Mouse (Mus musculus): Measurements from ENCODE around the gene Cacnb4.

Gene Cacnb4

DNA sequence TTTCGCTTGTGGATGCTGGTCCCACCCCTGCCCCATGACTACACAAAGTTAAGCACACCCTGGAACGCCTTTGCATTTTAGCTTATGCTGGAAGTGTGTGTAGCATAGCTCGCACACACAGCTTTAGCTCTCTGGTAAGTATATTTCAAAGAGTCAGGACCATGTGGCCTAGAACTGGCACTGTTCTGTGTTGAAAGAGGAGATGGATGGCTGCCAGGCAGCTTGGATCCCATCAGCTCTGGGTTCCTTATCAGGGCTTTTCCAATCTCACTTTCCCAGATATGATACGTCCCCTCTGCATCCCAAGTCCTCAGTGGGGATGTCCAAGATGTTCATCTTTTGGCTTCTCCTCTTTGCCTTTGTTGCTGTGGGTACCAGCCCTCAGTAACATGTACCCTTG, 157.9 kb downstream of the Cacnb4 start:
- DNase-seq (ENCODE audit: low spot score), result no peak

GRCm38 (mm10) chr2:52516534-52516933, 160.1 kb downstream of the Cacnb4 start:
- no peak for DNase-seq (ENCODE audit: low spot score)

- DNase-seq (ENCODE audit: low spot score), result no peak
Measured at GRCm38 (mm10) chr2:52512865-52513388, 163.7 kb downstream of the Cacnb4 start.

GRCm38 (mm10) chr2:52512206-52512605, 164.4 kb downstream of the Cacnb4 start:
- DNase-seq (ENCODE audit: low spot score), result no peak

DNA sequence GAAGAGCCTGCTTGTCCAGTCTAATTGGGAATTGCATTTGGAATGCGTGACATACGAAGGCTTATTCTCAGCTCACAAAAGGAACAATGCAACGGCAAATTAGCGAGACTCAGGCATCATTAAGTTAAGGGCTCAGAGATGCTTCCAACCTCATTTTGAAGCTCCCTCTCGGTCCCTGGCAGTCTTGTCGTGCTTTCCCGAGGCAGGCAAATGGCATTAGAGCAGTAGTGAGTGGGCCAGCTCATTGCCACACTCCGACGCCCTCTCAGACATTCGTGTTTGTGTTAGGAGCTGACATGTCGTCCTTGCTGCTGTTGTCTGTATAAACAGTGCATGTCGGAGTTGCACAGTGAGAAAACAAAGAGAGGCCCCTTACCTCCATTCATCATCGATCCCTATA, 164.8 kb downstream of the Cacnb4 start:
- DNase-seq (ENCODE audit: low spot score), result no peak

DNA sequence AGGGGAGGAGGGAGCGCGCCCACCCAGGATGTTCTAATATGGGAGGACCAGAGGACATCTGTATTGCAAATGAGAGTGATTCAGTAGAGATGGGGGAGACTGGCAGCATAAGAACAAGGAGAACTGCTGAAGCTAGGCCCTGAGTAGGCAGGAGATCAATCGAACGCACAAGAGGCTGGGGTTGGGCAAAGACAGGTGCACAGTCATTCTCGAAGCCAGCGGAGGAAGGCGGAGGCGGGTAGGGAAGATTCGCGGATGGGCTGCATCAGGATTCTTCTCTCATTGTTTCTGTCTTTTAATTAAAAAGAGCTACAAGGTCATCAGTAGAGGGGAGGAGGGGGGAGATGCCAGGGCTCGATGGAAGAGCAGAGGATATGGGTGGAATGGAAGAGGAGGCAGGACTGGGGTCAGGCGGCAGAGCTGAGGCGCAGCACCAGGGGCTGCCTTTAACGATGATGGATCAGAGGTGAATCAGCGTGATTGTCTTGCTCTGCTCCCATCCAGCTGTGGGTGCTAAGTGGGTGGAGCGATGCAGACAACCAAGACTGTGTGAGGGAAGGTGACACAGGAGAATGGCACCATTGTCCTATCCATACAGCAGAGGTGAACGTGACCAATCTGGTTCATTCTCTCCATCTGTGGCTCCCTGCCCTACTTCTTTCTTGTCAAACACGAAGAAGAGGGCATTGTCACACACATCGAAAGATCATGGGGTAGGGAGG, 166.7 kb downstream of the Cacnb4 start:
- no peak for DNase-seq (ENCODE audit: low spot score)

DNA sequence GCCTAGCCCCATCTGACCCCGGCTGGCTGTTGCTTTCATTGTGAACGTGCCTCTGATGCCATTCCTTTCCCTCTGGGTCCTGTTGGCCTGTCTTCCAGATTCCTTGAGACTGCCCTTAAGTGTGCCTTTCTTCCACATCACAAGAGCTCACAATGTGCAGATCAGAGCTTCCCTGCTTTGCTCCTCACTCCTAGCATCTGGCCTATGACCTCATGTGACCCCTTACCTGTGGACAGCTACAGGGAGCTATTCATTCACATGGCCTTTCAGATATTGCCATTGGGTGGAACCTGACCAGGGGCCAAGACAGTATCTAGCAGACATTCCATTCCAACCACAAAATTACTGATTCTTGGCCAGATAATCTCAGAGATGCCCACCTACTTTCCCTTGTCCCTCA, 171.5 kb downstream of the Cacnb4 start:
- DNase-seq (ENCODE audit: low spot score), result no peak

- no peak for DNase-seq (ENCODE audit: low spot score)
Measured at GRCm38 (mm10) chr2:52504762-52505161, 171.9 kb downstream of the Cacnb4 start.

DNA sequence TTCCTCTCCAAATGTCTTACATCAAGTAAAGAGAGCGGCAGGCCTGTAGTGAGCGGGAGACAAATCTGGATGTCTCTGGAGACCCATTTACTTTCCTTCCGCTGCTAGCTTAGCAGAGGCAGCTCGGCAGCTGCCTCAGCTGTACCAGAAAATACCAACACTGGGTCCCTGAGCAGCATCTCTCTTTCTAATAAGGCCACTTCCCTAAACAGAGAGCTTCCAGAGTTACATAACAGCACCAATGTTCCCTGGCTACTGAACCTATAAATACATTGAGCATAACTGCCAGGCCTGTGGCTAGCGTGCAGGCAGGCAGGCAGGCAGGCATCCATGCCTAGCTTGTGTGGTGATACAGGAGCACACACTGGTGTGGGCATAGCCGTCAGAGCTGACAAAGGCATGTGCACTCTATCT, 176.8 kb downstream of the Cacnb4 start:
- DNase-seq (ENCODE audit: low spot score), result no peak

DNA sequence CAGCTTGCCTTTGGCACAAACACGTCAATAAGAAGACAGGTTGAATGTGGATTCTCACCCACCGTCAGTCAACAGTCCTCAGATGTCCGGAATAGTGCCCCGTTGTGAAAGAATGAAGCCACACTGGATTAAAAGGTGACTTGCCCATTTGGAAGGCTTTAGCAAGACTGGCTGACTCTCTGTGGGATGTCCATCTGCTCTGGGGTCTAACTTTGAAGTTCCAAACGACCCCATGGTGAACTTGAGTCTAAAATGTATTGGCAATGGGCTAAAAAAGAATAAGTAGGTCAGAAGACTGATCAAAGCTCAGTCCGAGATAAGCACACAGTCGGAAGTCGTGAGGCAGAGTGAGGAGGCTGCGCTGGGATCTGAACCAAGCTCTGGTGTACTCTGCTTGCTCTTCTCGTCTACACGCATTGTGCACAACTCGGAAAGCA, 177.5 kb downstream of the Cacnb4 start:
- no peak for DNase-seq (ENCODE audit: low spot score)

- no peak for DNase-seq (ENCODE audit: low spot score)
Measured at GRCm38 (mm10) chr2:52495097-52495694, 181.4 kb downstream of the Cacnb4 start.

- no peak for DNase-seq (ENCODE audit: low spot score)
Measured at GRCm38 (mm10) chr2:52494274-52494673, 182.4 kb downstream of the Cacnb4 start.

DNA sequence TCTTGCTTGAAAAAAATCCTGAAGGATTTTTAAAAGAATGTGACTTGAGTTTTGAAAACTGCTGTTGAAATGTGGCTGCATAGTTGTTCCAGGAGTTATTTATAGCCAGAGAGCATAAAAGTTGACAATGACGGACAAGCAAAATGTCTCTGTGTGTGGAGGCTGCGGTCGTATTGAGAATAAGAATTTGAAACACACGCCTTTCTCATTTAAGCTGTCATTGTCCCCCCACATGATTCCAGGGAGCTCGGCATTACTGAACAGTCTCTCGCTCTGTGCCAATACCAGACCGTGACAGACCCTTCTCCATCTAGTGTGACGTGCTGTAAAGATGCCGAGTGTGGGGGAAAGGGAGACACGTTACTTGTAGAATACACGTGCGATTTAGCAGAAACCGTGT, 183.8 kb downstream of the Cacnb4 start:
- DNase-seq (ENCODE audit: low spot score), result no peak

DNA sequence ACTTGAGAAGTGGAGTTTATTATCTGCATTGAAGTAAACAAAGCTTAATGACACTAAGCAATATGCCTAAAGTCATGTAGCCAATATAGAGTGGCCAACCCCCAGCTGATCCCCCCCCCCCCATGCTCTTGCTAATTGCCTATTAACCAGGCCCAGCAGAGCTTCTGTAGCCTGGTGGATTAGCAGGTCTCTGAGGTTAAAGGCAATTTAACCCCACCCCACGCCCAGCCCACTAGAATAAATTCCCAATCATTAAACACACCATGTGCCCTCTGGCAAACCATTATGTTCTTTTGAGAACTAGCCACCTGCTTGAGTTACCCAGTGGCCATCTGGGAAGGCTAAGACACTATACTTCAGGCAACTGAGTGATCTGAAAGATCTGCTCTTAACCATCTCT, 186.8 kb downstream of the Cacnb4 start:
- no peak for DNase-seq (ENCODE audit: low spot score)

DNA sequence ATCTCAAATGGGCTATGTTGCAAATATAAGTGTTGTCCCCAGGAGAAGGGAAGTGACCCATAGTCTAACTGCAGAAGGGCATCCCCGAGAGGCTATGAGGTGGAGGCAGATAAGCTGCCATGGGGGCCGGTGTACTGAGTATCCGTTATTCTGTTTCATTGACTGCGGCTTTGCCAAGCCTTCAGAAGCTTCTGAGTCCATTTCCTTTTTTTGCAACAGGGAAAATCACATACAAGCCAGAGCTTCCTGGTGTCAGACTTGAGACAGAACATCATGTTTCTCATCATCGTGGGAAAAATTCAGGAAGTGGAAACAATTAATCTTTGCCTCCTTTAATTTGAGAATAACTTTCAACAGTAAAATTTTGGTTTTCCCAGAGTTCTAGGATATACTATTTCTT, 193.1 kb downstream of the Cacnb4 start:
- no peak for DNase-seq (ENCODE audit: low spot score)

DNA sequence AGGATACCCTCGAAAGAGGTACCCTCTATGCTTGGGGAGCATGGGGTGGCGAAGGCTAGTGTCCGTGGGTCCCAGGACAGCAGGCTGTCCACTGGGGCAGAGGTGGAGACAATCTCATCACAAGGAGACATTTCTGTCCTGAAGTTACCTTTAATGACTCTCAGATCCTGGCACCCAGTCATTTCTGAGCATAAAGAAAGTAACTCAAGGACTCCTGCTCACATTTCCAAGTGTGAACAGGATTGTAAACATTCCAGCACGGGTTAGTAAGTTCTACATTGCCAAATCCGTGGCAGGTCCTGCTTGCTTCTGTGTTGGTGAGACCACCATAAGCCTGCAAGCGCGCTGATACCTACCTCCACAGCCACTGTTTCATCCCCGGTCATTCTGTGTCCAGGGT, 196.2 kb downstream of the Cacnb4 start:
- DNase-seq (ENCODE audit: low spot score), result no peak

DNA sequence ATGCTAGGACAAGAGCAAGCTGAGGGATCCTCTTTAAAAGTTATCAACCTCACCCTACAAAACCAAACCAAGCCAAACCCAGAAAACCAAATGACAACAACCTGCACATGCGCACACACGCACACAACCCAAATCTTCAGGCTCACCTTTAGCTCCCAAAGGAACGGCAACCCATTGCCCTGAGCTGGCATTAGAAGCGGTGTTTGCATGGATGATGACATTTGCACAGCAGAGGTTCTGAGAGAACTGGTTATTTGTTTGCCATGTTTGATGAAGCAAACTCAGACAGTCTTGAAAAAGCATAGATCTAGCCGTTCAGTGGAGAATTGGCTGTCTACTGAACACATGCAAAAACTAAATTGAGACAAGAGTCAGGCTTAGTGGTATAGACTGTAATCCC, 198.1 kb downstream of the Cacnb4 start:
- DNase-seq (ENCODE audit: low spot score), result no peak

GRCm38 (mm10) chr2:52477550-52477907, 199.1 kb downstream of the Cacnb4 start:
- no peak for DNase-seq (ENCODE audit: low spot score)

- no peak for DNase-seq (ENCODE audit: low spot score)
Measured at GRCm38 (mm10) chr2:52476801-52477549, 199.7 kb downstream of the Cacnb4 start.

- no peak for DNase-seq (ENCODE audit: low spot score)
Measured at GRCm38 (mm10) chr2:52475854-52476253, 200.8 kb downstream of the Cacnb4 start.

DNA sequence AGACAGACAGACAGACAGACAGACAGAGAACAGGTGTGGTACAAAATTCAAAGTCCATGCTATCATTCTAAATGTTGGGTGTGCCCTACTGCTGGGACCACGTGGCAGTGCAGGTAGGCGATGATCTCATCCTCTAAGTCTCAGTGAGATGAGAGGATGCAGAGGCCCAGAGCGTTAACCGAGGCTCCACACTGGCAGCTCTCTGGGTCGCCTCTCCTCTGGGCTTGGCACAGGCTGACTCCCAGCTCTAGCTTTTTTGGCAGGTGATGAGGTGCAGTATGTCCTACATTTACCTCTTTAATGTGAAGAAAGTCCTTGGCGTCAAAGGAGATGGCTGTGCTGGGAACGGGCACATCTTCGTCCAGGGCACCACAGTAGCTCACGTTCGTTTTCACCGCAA, 202.1 kb downstream of the Cacnb4 start:
- no peak for DNase-seq (ENCODE audit: low spot score)

DNA sequence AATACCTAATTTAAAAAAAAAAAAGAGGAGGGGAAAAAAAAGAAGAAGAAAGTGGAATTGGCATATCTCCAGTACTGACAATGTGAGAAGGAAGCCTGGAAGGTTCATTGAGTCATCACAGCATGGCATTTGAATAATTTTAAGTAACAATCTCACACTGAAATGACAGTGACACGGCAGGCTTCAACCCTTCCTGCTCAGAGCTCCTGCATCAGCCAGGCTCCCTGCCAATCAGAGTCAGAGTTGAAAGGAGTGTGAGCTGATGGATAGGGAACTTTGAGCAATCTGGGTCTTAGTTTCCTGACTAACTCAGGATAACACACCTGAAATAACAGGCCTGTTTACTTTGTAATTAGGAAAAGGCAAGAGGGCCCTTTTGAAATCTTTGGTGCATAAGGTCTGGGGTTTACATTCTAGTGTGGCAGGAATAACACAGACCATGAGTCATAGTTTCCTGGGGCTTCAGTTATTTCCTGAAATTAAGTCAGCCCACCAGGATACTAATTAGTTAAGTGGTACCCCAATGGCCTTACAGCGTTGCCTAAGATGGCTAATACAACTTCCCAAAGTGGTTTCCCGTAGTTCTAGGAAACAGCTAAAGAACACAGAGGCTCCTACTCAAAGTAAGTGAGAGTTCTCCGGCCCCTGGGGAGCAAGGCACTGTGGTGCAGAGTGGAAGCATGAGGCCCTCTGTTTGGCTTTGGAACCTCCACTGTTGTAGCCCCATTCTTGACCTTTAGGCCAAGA, 204.9 kb downstream of the Cacnb4 start:
- peak; percentile 59 for DNase-seq (ENCODE audit: low spot score)

Measured in MN1 (cell line).